Mouse (Mus musculus) stomach, embryonic 14.5 days (tissue): Measurements from ENCODE around the gene Tsen54. TPM values are rescaled to one million over a fixed set of nuclear protein-coding genes. Genes with fewer than 3 reads are reported as not detected.

Experiments
- ATAC-seq: fragments of 200-750 bp; cut with Nextera tagmentation; 2 replicates; pipeline ENCODE4 v1.8.0; 2017; ENCODE audit warnings: low read depth, moderate TSS enrichment; ENCODE audit not compliant: insufficient number of reproducible peaks, insufficient read depth, low FRiP score
- H3K27ac ChIP-seq: fragments of 300-500 bp; sonication (generic); 2 replicates; pipeline ENCODE4 v1.5.1; 2014; ENCODE audit warnings: mild to moderate bottlenecking, low read length, moderate library complexity, mixed read lengths
- H3K27me3 ChIP-seq: fragments of 300-500 bp; sonication (generic); 2 replicates; pipeline ENCODE4 v1.6.1; 2014; ENCODE audit warnings: low read length, control low read depth, mixed read lengths; ENCODE audit not compliant: control insufficient read depth, insufficient read depth
- H3K36me3 ChIP-seq: fragments of 300-500 bp; sonication (generic); 2 replicates; pipeline ENCODE4 v1.6.1; 2014; ENCODE audit warnings: mild to moderate bottlenecking, control low read depth, low read length, moderate library complexity, mixed read lengths; ENCODE audit not compliant: control insufficient read depth, insufficient read depth
- H3K4me1 ChIP-seq: fragments of 300-500 bp; sonication (generic); 2 replicates; pipeline ENCODE4 v1.6.1; 2014; ENCODE audit warnings: low read length, control low read depth, mixed read lengths; ENCODE audit not compliant: control insufficient read depth, insufficient read depth
- H3K4me2 ChIP-seq: fragments of 300-500 bp; sonication (generic); replicated peaks from 2 replicates; pipeline ENCODE4 v1.6.1; 2014; ENCODE audit warnings: low read depth, low read length, control low read depth
- H3K4me3 ChIP-seq: fragments of 300-500 bp; sonication (generic); 2 replicates; pipeline ENCODE4 v1.5.1; 2014; ENCODE audit warnings: low read depth, low read length, control low read depth
- H3K9ac ChIP-seq: fragments of 300-500 bp; sonication (generic); replicated peaks from 2 replicates; pipeline ENCODE4 v1.6.1; 2014; ENCODE audit warnings: low read depth, mild to moderate bottlenecking, control low read depth, low read length, moderate library complexity, mixed read lengths
- H3K9me3 ChIP-seq: fragments of 300-500 bp; sonication (generic); 2 replicates; pipeline ENCODE4 v1.6.1; 2016; ENCODE audit warnings: low read depth, low read length, control low read depth; ENCODE audit not compliant: control insufficient read depth
- WGBS: fragments of 180-500 bp; shearing (Covaris S2); extraction: QIAGEN DNeasy Blood & Tissue Kit; methylation state at CpG from one replicate; pipeline ENCODE4 v1.1.7; 2014; 5-methylcytosine and 5-hydroxymethylcytosine counted together
- polyA plus RNA-seq: library from polyadenylated mRNA; unstranded; fragments of >200 nt; fragmentation: Nextera tagmentation; extraction: Ambion mirVana; gene quantifications from 2 replicates; pipeline ENCODE4 v1.2.1, GENCODE M21; 2014

Tsen54 gene
- polyA plus RNA-seq, 1 experiment from 2014 or later = 25.0 TPM

- no peak overlapping the region for H3K4me3 ChIP-seq
- H3K9ac ChIP-seq = no peak overlapping the region
- H3K27me3 ChIP-seq = no peaks in the 10 kb centered on the region
- H3K4me2 ChIP-seq = no peak overlapping the region
- WGBS = 87% methylated on average over 22 of the region's 22 CpGs
- peak overlapping the region; percentile 87; the same call in 1 of the 2 replicates for H3K27ac ChIP-seq
- no peaks in the 10 kb centered on the region for H3K36me3 ChIP-seq
- ATAC-seq = no peak
- peaks cover 41% of the 10 kb centered on the region for H3K4me1 ChIP-seq
- no peaks in the 10 kb centered on the region for H3K9me3 ChIP-seq
These were observed 23.3 kb downstream of the Tsen54 start for GRCm38 (mm10) chr11:115837606-115838345.

DNA sequence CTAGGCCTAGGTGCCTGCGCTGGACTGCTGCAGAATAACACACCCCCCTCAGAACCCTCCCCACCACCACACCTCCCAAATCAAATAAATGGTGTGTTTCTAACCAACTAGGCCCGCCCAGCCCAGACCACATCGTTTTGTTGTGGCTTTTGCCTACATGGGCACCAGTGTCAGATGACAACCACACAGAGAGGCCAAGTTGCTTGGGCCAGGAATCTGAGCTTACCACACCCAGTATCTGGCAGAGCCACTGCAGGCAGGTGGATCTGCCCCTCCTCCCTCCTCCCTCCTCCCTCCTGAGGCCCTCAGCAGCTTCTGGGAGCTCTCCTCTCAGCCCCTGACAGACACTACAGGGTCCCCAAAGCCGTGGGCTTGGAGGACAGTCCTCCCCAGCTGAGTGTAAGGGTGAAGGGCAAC, 24.4 kb downstream of the Tsen54 start:
- Histone ChIP-seq H3K27ac (peak overlapping the region; percentile 87), H3K4me2 (0 out of 2 replicates have a peak overlapping the region, but pooled peaks have one; percentile 7), H3K27me3 (no peaks in the 10 kb centered on the region), H3K36me3 (no peaks in the 10 kb centered on the region), H3K4me3 (no peak overlapping the region), H3K4me1 (peaks cover 43% of the 10 kb centered on the region), H3K9me3 (no peaks in the 10 kb centered on the region), H3K9ac (no peak overlapping the region)
- 40% methylated on average over 4 of the region's 4 CpGs for WGBS
- peak; percentile 60 for ATAC-seq

DNA sequence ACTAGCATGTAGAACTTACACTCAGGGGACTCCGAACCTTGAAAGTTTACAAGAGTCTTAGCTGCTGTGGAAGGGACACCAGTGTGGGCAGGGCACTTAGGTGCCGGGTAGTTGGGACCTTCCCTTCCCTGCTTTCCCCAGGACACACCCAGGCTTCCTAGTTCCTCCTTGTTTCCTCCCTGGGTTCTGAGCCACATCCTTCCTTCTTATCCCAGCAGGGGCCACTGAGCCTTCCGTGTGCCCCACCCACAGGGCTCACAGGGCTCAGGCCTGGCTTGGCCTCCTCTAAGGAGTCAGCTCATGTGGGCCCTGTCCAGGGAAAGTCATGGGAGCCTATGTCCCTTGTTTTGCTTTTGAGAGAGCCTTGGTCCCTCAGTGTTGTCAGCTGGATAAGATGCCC, 25.2 kb downstream of the Tsen54 start:
- H3K9ac ChIP-seq = no peak overlapping the region
- no peak for ATAC-seq
- H3K27ac ChIP-seq = peak overlapping the region; percentile 87
- H3K27me3 ChIP-seq = no peaks in the 10 kb centered on the region
- H3K9me3 ChIP-seq = no peaks in the 10 kb centered on the region
- 0 out of 2 replicates have a peak overlapping the region, but pooled peaks have one; percentile 7 for H3K4me2 ChIP-seq
- H3K4me1 ChIP-seq = peaks cover 42% of the 10 kb centered on the region
- no peak overlapping the region for H3K4me3 ChIP-seq
- no peaks in the 10 kb centered on the region for H3K36me3 ChIP-seq
- WGBS = 54% methylated on average over 3 of the region's 3 CpGs

DNA sequence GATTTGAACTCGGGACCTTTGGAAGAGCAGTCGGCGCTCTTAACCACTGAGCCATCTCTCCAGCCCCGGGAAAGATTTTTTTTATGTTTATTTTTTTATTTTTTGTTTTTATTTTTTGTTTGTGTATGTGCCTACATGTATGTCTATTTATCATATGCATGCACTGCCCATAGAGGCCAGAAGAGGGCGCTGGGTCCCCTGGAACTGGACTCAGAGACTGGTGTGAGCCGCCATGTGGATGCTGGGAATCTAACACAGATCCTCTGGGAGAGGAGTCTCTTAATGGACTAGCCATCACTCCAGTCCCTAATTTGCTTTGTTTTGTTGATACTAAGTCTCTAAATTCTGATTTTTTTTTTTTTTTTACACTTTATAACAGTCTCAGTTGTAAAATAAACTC, 26.5 kb downstream of the Tsen54 start:
- H3K4me1 ChIP-seq = peaks cover 40% of the 10 kb centered on the region
- WGBS = 88% methylated on average over 6 of the region's 6 CpGs

GRCm38 (mm10) chr11:115841961-115842550, 27.5 kb downstream of the Tsen54 start:
- Histone ChIP-seq H3K4me3 (no peak overlapping the region), H3K27ac (peak overlapping the region; percentile 88), H3K4me2 (no peak overlapping the region), H3K9ac (no peak overlapping the region), H3K36me3 (peaks cover 7% of the 10 kb centered on the region; the same call in 1 of the 2 replicates), H3K27me3 (no peaks in the 10 kb centered on the region), H3K9me3 (no peaks in the 10 kb centered on the region), H3K4me1 (peaks cover 40% of the 10 kb centered on the region)
- WGBS = 10% methylated on average over 6 of the region's 6 CpGs
- peak; percentile 70 for ATAC-seq

More for the DNA sequence above, 26.5 kb downstream of the Tsen54 start:
- H3K27ac ChIP-seq = no peak overlapping the region
- no peaks in the 10 kb centered on the region for H3K27me3 ChIP-seq
- H3K4me3 ChIP-seq = no peak overlapping the region
- no peaks in the 10 kb centered on the region for H3K9me3 ChIP-seq
- H3K36me3 ChIP-seq = peaks cover 7% of the 10 kb centered on the region; the same call in 1 of the 2 replicates
- ATAC-seq = no peak
- no peak overlapping the region for H3K4me2 ChIP-seq
- H3K9ac ChIP-seq = no peak overlapping the region

GRCm38 (mm10) chr11:115843141-115843890, 28.8 kb downstream of the Tsen54 start:
- no peaks in the 10 kb centered on the region for H3K9me3 ChIP-seq
- H3K4me3 ChIP-seq = no peak overlapping the region
- H3K4me1 ChIP-seq = peaks cover 35% of the 10 kb centered on the region
- no peaks in the 10 kb centered on the region for H3K27me3 ChIP-seq
- no peak overlapping the region for H3K9ac ChIP-seq
- H3K4me2 ChIP-seq = no peak overlapping the region
- 82% methylated on average over 11 of the region's 14 CpGs for WGBS
- peak overlapping the region; percentile 88; the same call in 1 of the 2 replicates for H3K27ac ChIP-seq
- ATAC-seq = no peak
- peaks cover 7% of the 10 kb centered on the region; the same call in 1 of the 2 replicates for H3K36me3 ChIP-seq

GRCm38 (mm10) chr11:115843891-115844239, 29.3 kb downstream of the Tsen54 start:
- 65% methylated on average over 5 of the region's 5 CpGs for WGBS
- H3K36me3 ChIP-seq = peaks cover 7% of the 10 kb centered on the region; the same call in 1 of the 2 replicates
- H3K27ac ChIP-seq = peak overlapping the region; percentile 88; the same call in 1 of the 2 replicates
- no peak overlapping the region for H3K4me3 ChIP-seq
- no peak overlapping the region for H3K4me2 ChIP-seq
- no peak overlapping the region for H3K9ac ChIP-seq
- no peaks in the 10 kb centered on the region for H3K27me3 ChIP-seq
- peaks cover 35% of the 10 kb centered on the region for H3K4me1 ChIP-seq
- H3K9me3 ChIP-seq = no peaks in the 10 kb centered on the region
- peak; percentile 80 for ATAC-seq

GRCm38 (mm10) chr11:115844240-115844639, 29.7 kb downstream of the Tsen54 start:
- ATAC-seq = no peak; the same call in none of the 2 replicates
- no peak overlapping the region for H3K9ac ChIP-seq
- no peak overlapping the region for H3K4me2 ChIP-seq
- H3K9me3 ChIP-seq = no peaks in the 10 kb centered on the region
- peaks cover 32% of the 10 kb centered on the region for H3K4me1 ChIP-seq
- no peaks in the 10 kb centered on the region for H3K27me3 ChIP-seq
- 62% methylated on average over 8 of the region's 8 CpGs for WGBS
- H3K27ac ChIP-seq = peak overlapping the region; percentile 88
- peaks cover 7% of the 10 kb centered on the region; the same call in 1 of the 2 replicates for H3K36me3 ChIP-seq
- H3K4me3 ChIP-seq = no peak overlapping the region
